Mouse (Mus musculus): Measurements from ENCODE around the gene Eea1. TPM values are rescaled to one million over a fixed set of nuclear protein-coding genes. Genes with fewer than 3 reads are reported as not detected.
A peak's percentile ranks its signal among the peaks of the same experiment; 100 is the strongest.
"Not testable (repeated sequence)": the region's sequence is repeated elsewhere in the genome, so short reads cannot be mapped to it uniquely, and the experiment has no call there.

Eea1 gene
- polyA plus RNA-seq (2012; rRNA removed) = 14.5 and 16.6 TPM in 2 replicates

DNA sequence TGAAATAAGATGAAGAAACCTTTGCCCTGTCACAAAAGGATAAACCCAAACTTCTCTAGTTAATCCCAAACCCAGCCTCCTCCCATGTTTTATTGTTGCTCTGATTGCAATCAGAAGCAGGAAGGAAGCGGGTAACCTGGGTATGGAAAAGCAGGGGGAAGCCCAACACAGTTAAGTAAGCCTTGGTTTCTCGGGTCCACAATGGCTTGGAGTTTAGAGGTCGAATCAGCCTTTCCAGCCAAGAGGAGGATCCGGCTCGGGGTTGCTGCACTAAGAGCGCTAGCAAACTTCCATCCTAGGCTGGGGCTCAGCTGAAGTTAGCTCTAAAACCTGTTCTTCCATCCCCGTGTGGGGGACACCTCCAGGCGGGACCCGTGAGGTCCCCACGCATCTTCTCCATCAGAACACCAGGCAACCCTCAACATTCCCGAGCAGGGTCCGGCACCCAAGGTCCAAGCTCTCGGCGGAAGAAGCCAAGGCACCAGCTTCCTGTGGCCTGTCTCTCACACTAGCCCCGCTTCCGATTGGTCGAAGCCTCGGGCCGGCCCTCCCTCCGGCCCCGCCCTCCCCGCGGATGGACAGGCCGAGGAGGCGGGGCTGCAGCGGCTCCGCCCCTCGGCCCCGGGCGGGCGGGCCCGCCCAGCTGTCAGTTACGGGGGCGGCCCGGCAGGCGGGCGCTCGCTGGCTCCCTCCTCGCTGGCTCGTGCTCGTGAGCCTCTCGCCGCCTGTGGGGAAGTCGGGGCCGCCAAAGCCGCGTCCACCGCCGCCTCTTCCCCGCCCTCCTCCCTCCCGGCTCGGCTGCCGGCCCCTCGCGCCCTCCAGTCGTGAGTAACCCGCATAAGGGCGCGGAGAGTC lies at the start of gene Eea1:
Eea1 (plus strand) TSS at position 605 of the 855 bp plus-strand sequence.
- DNase-seq (ENCODE audit: low spot score) = no peak

DNA sequence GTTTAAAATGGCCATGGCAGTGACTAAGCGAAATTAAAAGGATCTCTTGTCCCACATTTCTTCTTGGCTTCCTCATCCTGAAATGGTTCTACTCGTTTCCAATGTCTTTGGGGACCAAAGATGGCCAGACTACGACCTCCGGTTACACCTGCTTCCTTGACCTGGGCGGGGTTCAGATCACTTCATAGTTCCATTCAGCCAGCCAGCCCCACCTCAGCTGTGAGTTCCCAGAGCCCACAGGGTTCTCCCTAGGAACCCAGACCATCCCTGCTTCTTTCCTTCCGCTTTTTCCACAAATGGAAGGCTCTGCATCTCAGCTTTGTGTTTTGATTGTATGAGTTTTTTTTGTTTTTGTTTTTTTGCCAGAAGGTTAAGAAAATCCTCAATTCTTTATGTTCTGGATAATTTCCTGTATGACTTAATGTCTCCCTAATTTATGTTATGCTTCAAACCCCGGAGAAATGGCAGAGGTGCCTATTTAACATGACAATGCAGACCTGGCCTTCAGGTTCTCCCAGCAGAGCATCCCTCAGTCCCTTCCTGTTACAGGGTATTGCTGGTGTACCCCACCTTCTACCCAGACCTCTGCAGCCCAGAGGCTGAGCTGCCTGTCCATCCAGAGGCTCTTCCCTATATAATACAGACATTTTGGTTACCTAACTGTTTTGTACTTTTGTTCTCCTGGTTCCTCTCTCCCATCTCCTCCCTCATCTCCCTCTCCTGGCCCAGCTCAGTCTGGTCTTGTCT lies 49.1 kb upstream of the Eea1 start:
- DNase-seq (ENCODE audit: low spot score) = no peak

DNA sequence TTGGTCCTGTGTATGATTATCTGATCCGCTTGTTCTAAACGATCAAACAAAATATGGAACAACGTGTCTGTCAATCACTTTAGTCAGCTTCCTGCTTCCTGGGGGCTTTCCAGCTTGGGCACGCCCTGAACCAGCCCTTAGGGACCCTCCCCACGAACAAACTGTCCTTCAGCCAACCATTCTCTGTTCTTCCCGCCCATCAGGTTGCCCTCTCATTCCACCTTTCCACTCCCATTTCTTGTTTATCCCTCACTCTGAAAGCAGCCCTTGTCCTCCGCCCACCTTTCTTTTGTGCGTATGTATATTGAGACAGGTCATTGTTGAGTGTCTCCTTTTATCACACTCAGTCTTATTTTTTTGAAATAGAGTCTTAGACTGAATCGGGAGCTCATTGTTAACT lies 48.3 kb upstream of the Eea1 start:
- no peak for DNase-seq (ENCODE audit: low spot score)

DNA sequence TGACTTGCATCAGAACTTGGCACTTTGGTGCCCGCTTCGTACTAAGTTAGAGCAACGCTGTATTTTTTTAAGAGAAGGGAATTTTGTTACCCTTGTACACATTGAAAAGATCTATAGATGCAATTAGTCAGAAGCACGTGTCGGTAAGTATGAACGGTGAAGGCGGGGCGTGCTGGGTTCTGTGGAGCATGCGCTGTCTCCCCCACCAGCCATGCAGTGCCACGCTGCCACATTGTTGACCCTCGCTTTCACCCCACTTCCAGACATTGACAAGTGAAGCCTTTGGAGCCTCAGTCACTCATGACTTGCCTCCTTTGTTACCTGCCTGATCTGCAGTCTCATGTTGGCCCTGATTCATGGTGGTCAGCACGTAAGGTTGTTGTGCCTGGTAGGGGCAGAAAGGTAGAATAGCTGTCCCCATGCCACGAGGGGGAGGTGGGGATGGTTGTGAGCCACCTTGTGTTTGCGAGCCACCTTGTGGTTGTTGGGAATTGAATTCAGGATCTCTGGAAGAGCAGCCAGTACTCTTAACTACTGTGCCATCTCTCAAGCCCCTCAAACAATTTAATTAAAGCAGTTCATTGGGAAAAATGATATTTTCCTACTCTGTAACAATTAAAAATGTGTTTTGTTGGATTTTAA lies 47.0 kb upstream of the Eea1 start:
- no peak for DNase-seq (ENCODE audit: low spot score)

DNA sequence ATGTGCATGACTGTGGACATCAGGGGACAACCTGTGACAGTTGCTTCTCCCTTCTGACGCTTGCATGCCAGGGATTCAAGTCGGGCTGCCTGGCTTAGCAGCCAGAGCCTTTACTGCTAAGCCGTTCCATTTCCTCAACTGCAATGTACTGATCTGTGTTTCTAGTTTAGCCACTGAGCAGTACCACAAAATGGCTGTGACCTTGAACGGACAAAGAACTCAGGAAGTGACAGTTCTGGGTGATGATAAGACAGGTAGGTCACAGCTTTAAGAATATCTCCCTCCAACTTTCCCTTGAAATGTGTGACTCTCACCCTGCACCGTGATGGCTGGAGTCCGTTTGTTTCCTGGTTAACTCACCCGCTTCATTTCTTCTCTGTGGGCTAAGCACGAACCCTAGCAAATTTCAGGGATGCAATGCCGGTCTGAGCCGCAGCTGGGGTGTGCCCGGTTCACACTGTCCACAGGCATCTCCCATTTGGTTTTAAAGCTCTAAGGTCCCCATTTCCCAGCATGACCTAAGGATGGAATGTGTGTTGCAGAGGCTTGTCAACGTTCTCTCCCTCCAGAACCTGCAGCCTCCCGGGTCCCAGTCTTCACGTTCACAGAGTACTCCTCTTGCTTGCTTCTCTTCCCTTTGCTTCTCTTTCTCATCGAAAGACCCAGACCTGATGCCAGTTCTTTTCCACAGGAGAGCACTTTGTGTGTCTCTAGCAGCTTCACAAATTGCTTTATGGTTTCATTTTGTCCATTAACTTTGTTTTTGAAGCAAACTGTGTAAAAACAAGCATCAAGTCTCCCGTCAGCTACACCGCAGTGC lies 46.2 kb upstream of the Eea1 start:
- no peak for DNase-seq (ENCODE audit: low spot score)

DNA sequence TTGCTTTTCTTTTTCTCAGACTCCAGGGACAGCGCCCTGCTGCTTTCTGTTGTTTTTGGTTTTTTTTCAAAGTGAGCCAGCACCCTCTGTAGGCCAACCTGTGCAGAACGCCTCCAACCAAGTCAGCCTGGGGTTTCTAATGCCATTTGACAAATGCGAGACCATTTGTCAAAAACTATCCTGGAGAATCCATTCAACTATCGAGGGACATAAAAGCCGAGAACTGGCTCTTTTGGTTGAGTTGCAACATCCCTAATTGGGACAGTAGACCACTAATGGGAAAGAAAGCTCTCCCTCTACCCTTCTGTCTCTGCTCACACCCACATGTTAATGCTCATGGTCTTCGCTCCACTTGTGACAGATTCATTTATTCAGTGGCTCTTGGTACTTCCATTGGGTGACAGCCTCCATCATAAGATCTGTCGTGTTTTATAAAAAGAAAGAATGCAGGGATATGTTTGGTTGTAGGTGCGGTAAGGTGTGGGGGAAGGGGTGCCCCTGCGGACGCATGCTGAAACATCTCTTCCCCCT lies 45.5 kb upstream of the Eea1 start:
- no peak for DNase-seq (ENCODE audit: low spot score)

DNA sequence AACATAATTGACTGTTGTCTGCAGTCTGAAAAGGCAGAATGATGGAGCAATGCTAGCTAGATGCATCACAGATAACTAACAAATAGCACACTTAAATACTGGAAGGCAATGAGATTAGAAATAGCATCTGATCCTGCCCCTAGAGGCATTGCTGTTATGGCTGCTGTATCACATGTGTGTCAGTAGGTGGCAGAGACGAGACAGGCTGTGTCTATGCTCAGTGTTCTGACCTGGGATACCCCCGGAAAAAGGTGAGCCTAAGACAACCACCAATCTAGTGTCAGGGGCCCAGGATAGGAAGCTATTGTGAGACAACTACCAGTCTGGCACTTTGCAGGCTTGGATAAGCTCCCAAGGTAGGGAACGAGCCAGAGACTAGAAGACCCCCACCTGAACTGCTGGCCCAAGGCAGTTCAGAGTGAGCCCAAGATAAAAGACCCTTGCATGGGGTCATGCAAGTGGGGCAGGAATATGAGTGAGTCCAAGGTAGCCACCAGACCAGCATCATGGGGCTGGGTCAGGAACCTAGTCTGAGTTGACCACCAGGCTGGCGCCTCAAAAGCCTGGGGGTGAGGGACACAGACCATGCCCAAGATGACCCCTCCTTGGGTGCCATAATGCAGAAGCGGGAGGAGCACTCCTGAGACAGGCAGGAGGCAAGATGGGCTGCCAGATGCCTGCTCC lies 41.8 kb upstream of the Eea1 start:
- DNase-seq (ENCODE audit: low spot score) = no peak

DNA sequence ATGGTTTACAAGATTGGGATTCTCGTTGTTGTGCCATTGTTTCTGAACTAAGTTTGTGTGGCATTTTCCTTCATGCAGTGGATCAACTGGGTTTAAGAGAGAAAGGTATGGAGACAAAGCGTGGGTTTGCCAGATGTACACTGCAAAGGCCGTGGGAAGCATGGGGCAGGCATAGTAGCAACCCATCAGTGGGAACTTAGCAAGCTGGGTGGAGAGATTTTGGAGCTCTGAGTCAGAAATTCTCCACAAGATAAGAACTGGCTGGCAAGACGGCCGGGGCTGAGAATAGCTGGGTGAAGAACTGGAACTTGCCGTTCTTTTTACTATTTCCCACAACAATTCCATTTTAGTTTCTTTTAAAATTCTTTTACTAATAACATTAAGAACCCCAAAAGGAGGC lies 35.8 kb upstream of the Eea1 start:
- DNase-seq (ENCODE audit: low spot score) = no peak

DNA sequence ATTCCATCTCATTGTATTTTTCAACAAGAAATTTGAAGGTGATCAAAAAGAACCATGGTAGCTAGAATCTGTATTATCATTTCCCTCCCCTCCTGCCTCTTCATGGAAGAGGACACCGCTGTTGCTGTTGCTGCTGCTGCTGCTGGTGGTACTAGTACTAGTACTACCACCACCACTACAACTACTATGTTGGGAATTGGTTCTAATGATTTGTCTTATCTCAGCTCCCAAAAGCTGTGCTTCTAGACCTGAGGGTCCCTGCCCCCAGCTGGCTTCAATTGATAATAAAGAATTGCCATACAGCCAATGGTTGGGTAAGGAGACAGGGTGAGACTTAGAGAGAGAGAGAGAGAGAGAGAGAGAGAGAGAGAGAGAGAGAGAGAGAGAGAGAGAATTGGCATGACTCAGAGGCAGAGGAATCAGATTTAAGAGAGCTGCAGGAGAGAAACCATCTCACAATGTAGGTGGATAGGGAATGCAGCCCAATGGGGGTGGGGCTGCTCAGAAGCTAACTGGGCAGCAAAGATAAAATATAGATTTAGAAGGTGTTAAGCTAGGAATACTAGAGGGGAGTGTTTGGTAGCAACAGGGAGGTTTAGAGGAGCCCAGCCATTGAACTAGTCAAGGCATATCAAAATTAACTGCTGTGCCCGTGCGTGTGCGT lies 31.1 kb upstream of the Eea1 start:
- DNase-seq (ENCODE audit: low spot score) = no peak

DNA sequence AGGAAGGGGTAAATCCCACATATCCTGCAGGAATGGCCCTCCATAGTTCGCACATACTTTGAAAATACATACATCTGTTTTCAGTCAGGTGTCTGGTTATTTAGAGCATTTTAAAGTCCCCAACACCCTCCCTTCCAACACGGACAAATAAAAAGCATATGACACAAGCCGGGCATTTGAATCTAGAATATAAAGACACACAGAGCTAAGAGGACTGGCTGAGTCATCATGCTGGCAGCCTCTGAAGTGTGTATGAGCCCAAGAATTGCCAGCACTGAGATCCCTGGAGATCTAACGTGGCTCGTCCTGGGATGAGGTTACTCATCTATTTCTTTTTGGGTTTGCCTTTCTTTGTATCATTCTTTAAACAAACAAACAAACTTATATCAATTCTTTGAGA lies 29.4 kb upstream of the Eea1 start:
- DNase-seq (ENCODE audit: low spot score) = no peak

DNA sequence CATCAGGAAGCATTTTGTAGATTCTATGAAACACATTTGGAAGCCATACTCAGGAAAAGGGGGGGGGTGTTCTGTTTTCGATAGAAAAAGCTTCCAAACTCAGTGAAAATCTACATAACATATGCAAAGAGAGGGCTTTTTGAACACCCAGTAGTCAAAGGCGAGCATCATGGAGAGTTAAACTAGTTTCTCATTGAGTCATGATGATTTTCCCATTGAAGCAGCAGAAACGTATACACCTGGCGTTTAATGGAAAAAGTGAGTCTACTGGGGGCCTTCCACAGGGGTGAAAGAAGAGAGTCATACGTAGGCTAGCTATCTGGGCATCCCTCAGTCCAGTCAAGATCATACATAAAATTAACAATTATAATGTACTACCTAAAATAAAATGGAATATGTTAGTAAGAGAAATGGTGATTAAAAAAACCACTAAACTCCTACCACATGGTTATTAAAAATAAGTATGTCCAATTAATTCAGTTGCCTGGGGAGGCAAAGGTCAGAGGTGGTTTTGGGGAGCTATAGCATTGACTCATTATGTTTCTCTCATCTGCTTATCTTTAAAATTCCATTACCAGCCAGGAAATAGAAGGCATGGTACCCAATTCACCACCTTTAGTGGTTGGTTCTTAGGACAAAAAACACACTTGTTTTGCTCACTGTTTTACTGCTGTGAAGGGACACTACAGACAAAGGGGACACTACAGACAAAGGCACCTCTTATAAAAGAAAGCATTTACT lies 25.8 kb upstream of the Eea1 start:
- no peak for DNase-seq (ENCODE audit: low spot score)

DNA sequence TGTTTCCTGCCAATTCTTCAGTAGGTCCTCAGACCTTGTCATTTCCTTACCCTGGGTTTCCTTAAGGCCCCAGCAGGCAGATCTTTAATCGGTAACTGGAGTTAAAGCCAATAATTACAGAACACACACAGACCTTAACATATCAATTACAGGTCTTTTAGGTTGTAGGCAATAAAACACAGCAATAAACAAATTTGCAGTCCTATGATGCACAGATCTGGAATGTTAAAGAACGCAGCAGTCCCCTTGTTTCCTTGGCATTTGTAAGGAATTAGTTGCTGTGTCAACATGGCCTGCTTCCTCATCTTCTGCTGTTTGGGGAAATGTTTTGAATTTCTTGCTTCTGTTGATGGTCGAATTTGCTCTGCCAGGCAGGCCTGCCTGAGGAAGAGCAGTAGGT lies 21.7 kb upstream of the Eea1 start:
- DNase-seq (ENCODE audit: low spot score) = no peak

DNA sequence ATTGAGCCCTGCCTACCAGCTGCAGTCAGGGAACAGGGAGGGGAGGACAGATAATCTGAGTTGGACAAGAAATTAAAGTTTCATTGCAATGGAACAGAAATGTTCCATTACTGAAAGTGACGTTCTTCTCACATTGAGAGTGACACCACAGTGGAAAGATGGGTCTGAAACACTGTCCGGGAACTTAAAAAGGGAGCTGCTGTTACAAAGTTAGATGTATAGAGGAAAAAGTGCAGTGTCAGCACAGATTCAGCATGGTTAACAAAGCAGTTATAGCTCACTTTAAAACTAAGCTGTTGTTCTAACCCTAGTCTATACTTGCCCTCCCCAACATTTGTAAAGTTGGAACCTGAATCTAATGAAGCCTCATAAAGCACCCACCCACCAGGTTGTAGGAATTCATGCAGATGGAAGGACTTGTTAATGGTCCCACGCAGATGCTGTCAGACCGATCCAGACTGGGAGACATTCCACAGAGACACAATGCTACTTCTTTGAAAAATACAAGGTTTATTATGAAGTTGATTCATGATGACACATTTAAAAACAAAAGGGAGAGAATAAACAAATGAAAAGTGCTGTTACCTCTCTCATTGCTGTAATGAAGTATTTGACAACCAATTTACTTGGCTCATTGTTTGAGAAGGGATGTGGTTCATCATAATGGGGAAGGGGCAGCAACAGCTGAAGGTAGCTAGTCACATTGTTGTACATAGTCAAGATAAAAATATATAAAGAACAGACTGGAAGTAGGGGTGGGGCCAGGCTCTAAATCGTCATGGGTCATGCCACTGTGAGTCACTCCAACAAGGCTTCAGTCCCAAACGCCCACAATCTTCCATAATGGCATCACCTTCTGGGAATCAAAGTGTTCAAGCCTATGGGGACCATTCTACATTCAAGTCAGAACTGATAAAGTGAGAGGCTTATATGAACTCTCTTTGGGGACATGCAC lies 16.9 kb upstream of the Eea1 start:
- DNase-seq (ENCODE audit: low spot score) = no peak

DNA sequence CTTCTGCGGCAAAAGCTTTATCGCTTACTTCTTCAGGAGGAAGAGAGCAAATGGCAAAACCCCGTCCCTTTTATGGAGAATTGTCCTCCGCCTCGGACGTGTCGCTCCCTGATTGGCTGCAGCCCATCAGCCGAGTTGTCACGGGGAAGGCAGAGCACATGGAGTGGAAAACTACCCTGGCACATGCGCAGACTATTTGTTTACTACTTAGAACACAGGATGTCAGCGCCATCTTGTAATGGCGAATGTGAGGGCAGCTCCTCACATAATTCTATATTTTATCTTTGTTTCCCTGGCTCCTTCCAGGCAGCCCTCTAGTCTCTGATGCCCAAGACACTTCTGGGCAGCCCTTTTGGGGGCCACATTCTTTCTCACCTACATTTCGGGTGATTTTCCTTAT lies 6.8 kb upstream of the Eea1 start:
- DNase-seq (ENCODE audit: low spot score) = not testable (repeated sequence)

DNA sequence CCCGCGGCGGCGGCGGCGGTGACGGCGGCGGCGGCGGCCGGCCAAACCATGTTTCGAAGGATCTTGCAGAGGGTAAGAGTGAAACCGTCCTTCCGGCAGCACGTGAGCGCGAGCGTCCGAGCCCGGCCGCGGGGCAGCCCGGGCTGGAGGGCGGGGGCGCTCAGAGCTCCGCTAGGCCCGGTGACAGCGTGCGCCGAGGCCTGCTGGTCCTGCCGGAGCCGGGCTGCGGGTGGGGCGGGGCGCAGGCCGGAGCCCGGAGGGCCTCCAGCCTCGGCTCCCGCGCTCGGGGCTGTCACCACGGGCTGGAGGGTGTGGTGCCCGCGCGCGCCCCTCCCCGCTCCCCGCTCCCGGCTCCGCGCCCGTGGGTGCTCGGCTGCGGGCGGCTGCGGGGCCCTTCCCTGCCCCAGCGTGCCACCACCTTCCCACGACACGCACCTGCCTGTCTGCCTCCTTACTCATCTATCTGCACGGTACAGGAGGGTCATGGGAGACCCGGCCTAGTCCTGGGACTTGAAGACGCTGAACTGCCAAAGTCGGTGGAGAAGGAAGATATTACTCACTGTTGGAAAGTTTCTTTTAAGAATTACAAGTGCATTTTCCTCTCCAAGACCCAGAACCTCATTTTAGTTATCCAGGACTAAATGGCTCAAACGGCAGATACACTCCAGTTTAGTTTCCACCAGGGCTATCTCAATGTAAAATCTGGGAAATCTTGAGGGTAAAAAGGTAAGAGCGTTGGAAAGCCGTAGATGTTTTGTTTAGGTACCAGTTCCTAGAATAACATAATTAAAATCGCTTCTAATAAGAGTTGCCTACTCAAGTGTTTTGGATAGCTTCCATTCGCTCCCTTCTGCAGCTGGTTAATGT lies 684 bp downstream of the Eea1 start:
- DNase-seq (ENCODE audit: low spot score) = peak; percentile 79

DNA sequence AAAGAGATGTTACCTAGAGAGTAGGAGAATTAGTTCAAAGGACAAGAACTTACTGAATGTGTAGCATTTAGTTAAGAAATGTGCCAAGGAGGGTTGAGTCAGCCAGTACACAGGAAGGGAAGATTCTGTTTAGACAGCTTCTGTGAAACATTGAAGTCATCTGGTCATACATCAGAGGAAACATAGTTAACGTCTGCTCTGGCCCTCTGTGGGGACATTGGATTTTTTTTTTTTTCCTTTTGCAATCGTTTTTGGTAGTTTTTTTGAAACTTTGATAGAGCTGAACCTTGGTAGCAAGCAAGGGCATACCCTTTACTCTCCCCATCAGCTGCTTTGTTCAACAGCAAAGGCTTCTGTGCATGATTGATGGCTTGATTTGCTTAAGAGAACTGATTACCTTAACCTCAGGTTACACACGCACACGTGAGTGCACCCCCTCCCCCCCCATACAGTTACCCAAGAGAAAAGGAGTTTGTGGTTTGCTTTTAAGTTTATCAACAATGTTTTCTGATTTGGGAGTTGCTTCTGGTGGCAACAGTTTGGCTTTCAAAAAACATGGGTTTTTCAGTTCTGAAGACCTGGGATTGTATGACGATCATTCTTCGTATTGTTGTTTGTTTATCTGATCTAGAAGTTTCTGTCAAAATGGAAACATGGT lies 1.4 kb downstream of the Eea1 start:
- DNase-seq (ENCODE audit: low spot score) = no peak

DNA sequence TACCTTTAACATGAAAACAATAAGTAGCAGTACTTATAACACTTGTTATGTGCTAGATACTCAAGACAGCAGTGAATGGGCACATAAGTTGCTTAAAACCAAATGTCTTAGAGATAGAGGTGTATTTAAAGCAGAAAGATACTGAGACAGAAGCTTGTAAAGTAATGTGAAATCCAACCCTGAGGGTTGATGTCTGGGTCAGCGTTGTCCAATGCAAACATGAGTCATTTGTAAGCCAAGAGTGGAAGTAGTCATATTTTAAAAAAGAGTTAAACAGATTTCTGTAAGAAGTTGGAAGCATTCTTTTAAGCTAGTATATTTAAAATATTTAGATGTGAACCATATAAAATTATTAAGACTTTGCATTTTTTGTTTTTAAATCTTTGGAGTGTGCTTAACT lies 4.6 kb downstream of the Eea1 start:
- no peak for DNase-seq (ENCODE audit: low spot score)

Data from urinary bladder, adult 2 months (tissue).